Mouse (Mus musculus): ENCODE measurements at regions not wholly inside any gene's neighbourhood (a gene's known extent, or its start where the extent isn't known, plus 50 kb on each side); places are given as distances from the start of the nearest gene placed in this dataset.

- in situ Hi-C loops (cut with MboI; ENCODE audit: low sequenced_read_pairs in 2 of 2, unreplicated experiment in 2 of 2), result no loop called here
These were observed 118.7 kb upstream of the Nsun2 start for GRCm38 (mm10) chr13:69414813-69415212.

GRCm38 (mm10) chr13:69416726-69417125 lies 116.8 kb upstream of the Nsun2 start:
- Histone ChIP-seq H3K36me3 (ENCODE audit: control insufficient read depth, insufficient read depth, low read length, poor library complexity, severe bottlenecking) (no peaks in the 10 kb centered on the region), H3K9me3 (ENCODE audit: control insufficient read depth, insufficient read depth, low read depth, low read length) (no peaks in the 10 kb centered on the region), H3K4me1 (ENCODE audit: control insufficient read depth in 2 of 2, insufficient read depth in 2 of 2, low read length in 2 of 2, poor library complexity in 1 of 2) (no peaks in the 10 kb centered on the region), H3K27ac (ENCODE audit: insufficient read depth, low read depth, low read length, poor library complexity, severe bottlenecking) (no peak overlapping the region), H3K4me3 (ENCODE audit: insufficient read depth in 1 of 2, low read depth in 1 of 2, low read length in 2 of 2, poor library complexity in 1 of 2, severe bottlenecking in 1 of 2) (no peak overlapping the region), H3K9ac (ENCODE audit: insufficient read depth, low read depth, low read length, poor library complexity, severe bottlenecking) (no peak overlapping the region)
- DNase-seq (ENCODE audit: low read depth, low spot score), result no peak
- in situ Hi-C loops (cut with MboI; ENCODE audit: low sequenced_read_pairs in 2 of 2, unreplicated experiment in 2 of 2), result no loop called here
- TF ChIP-seq MAFK (IDR thresholded peaks at IDR 0.05; ENCODE audit: insufficient read depth, low read depth, low read length) (no peak), HCFC1 (IDR thresholded peaks at IDR 0.05; ENCODE audit: borderline replicate concordance, insufficient read depth, low read length) (no peak), ZC3H11A (IDR thresholded peaks at IDR 0.05; ENCODE audit: borderline replicate concordance, low read depth, low read length) (no peak), CHD2 (IDR thresholded peaks at IDR 0.05; ENCODE audit: low read depth, low read length) (no peak), ZNF384 (IDR thresholded peaks at IDR 0.05; ENCODE audit: low read depth, low read length) (no peak)

More at GRCm38 (mm10) chr13:69414813-69415212, 118.7 kb upstream of the Nsun2 start:
- H3K36me3 ChIP-seq (ENCODE audit: control insufficient read depth, insufficient read depth, low read length, poor library complexity, severe bottlenecking), result no peaks in the 10 kb centered on the region
- no peaks in the 10 kb centered on the region for H3K4me1 ChIP-seq (ENCODE audit: control insufficient read depth in 2 of 2, insufficient read depth in 2 of 2, low read length in 2 of 2, poor library complexity in 1 of 2)
- no peak overlapping the region for H3K4me3 ChIP-seq (ENCODE audit: insufficient read depth in 1 of 2, low read depth in 1 of 2, low read length in 2 of 2, poor library complexity in 1 of 2, severe bottlenecking in 1 of 2)
- no peak overlapping the region for H3K9ac ChIP-seq (ENCODE audit: insufficient read depth, low read depth, low read length, poor library complexity, severe bottlenecking)
- no peak for DNase-seq (ENCODE audit: low read depth, low spot score)
- TF ChIP-seq ZC3H11A (IDR thresholded peaks at IDR 0.05; ENCODE audit: borderline replicate concordance, low read depth, low read length) (no peak), MAFK (IDR thresholded peaks at IDR 0.05; ENCODE audit: insufficient read depth, low read depth, low read length) (no peak), CHD2 (IDR thresholded peaks at IDR 0.05; ENCODE audit: low read depth, low read length) (no peak)
- no peak overlapping the region for H3K27ac ChIP-seq (ENCODE audit: insufficient read depth, low read depth, low read length, poor library complexity, severe bottlenecking)
- H3K9me3 ChIP-seq (ENCODE audit: control insufficient read depth, insufficient read depth, low read depth, low read length), result no peaks in the 10 kb centered on the region

- in situ Hi-C loops (cut with MboI; ENCODE audit: low sequenced_read_pairs in 2 of 2, unreplicated experiment in 2 of 2), result no loop called here
- TF ChIP-seq HCFC1 (IDR thresholded peaks at IDR 0.05; ENCODE audit: borderline replicate concordance, insufficient read depth, low read length) (no peak), CHD2 (IDR thresholded peaks at IDR 0.05; ENCODE audit: low read depth, low read length) (no peak), ZNF384 (IDR thresholded peaks at IDR 0.05; ENCODE audit: low read depth, low read length) (no peak), ZC3H11A (IDR thresholded peaks at IDR 0.05; ENCODE audit: borderline replicate concordance, low read depth, low read length) (no peak)
- Histone ChIP-seq H3K36me3 (ENCODE audit: control insufficient read depth, insufficient read depth, low read length, poor library complexity, severe bottlenecking) (no peaks in the 10 kb centered on the region), H3K27ac (ENCODE audit: insufficient read depth, low read depth, low read length, poor library complexity, severe bottlenecking) (no peak overlapping the region), H3K9me3 (ENCODE audit: control insufficient read depth, insufficient read depth, low read depth, low read length) (no peaks in the 10 kb centered on the region), H3K4me3 (ENCODE audit: insufficient read depth in 1 of 2, low read depth in 1 of 2, low read length in 2 of 2, poor library complexity in 1 of 2, severe bottlenecking in 1 of 2) (no peak overlapping the region), H3K9ac (ENCODE audit: insufficient read depth, low read depth, low read length, poor library complexity, severe bottlenecking) (no peak overlapping the region), H3K4me1 (ENCODE audit: control insufficient read depth in 2 of 2, insufficient read depth in 2 of 2, low read length in 2 of 2, poor library complexity in 1 of 2) (no peaks in the 10 kb centered on the region)
- DNase-seq (ENCODE audit: low read depth, low spot score), result no peak
These were observed 115.6 kb upstream of the Nsun2 start for GRCm38 (mm10) chr13:69417855-69418478.

- no peaks in the 10 kb centered on the region for H3K36me3 ChIP-seq (ENCODE audit: control insufficient read depth, insufficient read depth, low read length, poor library complexity, severe bottlenecking)
- no peaks in the 10 kb centered on the region for H3K4me1 ChIP-seq (ENCODE audit: control insufficient read depth in 2 of 2, insufficient read depth in 2 of 2, low read length in 2 of 2, poor library complexity in 1 of 2)
- no peaks in the 10 kb centered on the region for H3K9me3 ChIP-seq (ENCODE audit: control insufficient read depth, insufficient read depth, low read depth, low read length)
- TF ChIP-seq MAFK (IDR thresholded peaks at IDR 0.05; ENCODE audit: insufficient read depth, low read depth, low read length), result no peak
- no peak for TF ChIP-seq ZNF384 (IDR thresholded peaks at IDR 0.05; ENCODE audit: low read depth, low read length)
- no peak for TF ChIP-seq ZC3H11A (IDR thresholded peaks at IDR 0.05; ENCODE audit: borderline replicate concordance, low read depth, low read length)
- no peak for TF ChIP-seq CHD2 (IDR thresholded peaks at IDR 0.05; ENCODE audit: low read depth, low read length)
- TF ChIP-seq HCFC1 (IDR thresholded peaks at IDR 0.05; ENCODE audit: borderline replicate concordance, insufficient read depth, low read length), result no peak
- no peak overlapping the region for H3K4me3 ChIP-seq (ENCODE audit: insufficient read depth in 1 of 2, low read depth in 1 of 2, low read length in 2 of 2, poor library complexity in 1 of 2, severe bottlenecking in 1 of 2)
- no peak for DNase-seq (ENCODE audit: low read depth, low spot score)
- no peak overlapping the region for H3K27ac ChIP-seq (ENCODE audit: insufficient read depth, low read depth, low read length, poor library complexity, severe bottlenecking)
- in situ Hi-C loops (cut with MboI; ENCODE audit: low sequenced_read_pairs in 2 of 2, unreplicated experiment in 2 of 2), result no loop called here
- H3K9ac ChIP-seq (ENCODE audit: insufficient read depth, low read depth, low read length, poor library complexity, severe bottlenecking), result no peak overlapping the region
These were observed 113.4 kb upstream of the Nsun2 start for GRCm38 (mm10) chr13:69420166-69420565.

- H3K27ac ChIP-seq (ENCODE audit: insufficient read depth, low read depth, low read length, poor library complexity, severe bottlenecking), result no peak overlapping the region
- in situ Hi-C loops (cut with MboI; ENCODE audit: low sequenced_read_pairs in 2 of 2, unreplicated experiment in 2 of 2), result no loop called here
- H3K9ac ChIP-seq (ENCODE audit: insufficient read depth, low read depth, low read length, poor library complexity, severe bottlenecking), result no peak overlapping the region
- H3K4me1 ChIP-seq (ENCODE audit: control insufficient read depth in 2 of 2, insufficient read depth in 2 of 2, low read length in 2 of 2, poor library complexity in 1 of 2), result no peaks in the 10 kb centered on the region
- no peak overlapping the region for H3K4me3 ChIP-seq (ENCODE audit: insufficient read depth in 1 of 2, low read depth in 1 of 2, low read length in 2 of 2, poor library complexity in 1 of 2, severe bottlenecking in 1 of 2)
- no peaks in the 10 kb centered on the region for H3K9me3 ChIP-seq (ENCODE audit: control insufficient read depth, insufficient read depth, low read depth, low read length)
- TF ChIP-seq CHD2 (IDR thresholded peaks at IDR 0.05; ENCODE audit: low read depth, low read length), result no peak
- no peak for TF ChIP-seq MAFK (IDR thresholded peaks at IDR 0.05; ENCODE audit: insufficient read depth, low read depth, low read length)
- no peak for TF ChIP-seq ZC3H11A (IDR thresholded peaks at IDR 0.05; ENCODE audit: borderline replicate concordance, low read depth, low read length)
- TF ChIP-seq HCFC1 (IDR thresholded peaks at IDR 0.05; ENCODE audit: borderline replicate concordance, insufficient read depth, low read length), result no peak
- no peak for TF ChIP-seq ZNF384 (IDR thresholded peaks at IDR 0.05; ENCODE audit: low read depth, low read length)
- no peaks in the 10 kb centered on the region for H3K36me3 ChIP-seq (ENCODE audit: control insufficient read depth, insufficient read depth, low read length, poor library complexity, severe bottlenecking)
- no peak for DNase-seq (ENCODE audit: low read depth, low spot score)
These were observed 111.6 kb upstream of the Nsun2 start for GRCm38 (mm10) chr13:69421966-69422365.

Data from ES-E14 (cell line).